ENCODE assay signal across 13 mouse cellular contexts in genomic region chr1:187836876-187837275, GRCm38 (mm10).
A peak's percentile ranks its signal among the peaks of the same experiment; 100 is the strongest.
DNase-seq lines count a peak whose midpoint lies in the region; ATAC-seq lines count a peak whose summit lies in the region.
"Had no signal": no experiment of that assay in that cellular context is flagged by ENCODE, and none has a peak within 500 bp of the region (broad histone marks: within the 10 kb centered on the region; RNA-seq: fewer than 3 reads in every experiment).

No protein-coding gene starts in this region.

- H3K9me3 ChIP-seq in forebrain, embryonic 12.5 days = no peaks in the 10 kb centered on the region
- H3K9me3 ChIP-seq in forebrain, embryonic 16.5 days (ENCODE audit: control insufficient read depth, low read length) = no peaks in the 10 kb centered on the region
- H3K9me3 ChIP-seq: liver, embryonic 15.5 days; midbrain, embryonic 13.5 days had no signal

- intact Hi-C loops in heart, postnatal 14 days (cut with DNase I) = no loop called here

- H3K27me3 ChIP-seq in forebrain, embryonic 12.5 days = peaks cover 8% of the 10 kb centered on the region; the same call in 1 of the 2 replicates
- peaks cover 6% of the 10 kb centered on the region for H3K27me3 ChIP-seq in forebrain, embryonic 16.5 days (replicated peaks; ENCODE audit: control insufficient read depth, insufficient read depth, low read length)
- H3K27me3 ChIP-seq: liver, embryonic 15.5 days; midbrain, embryonic 13.5 days had no signal

- 0 out of 2 replicates have a peak, but pooled peaks have one; percentile 23 for ATAC-seq in forebrain, embryonic 12.5 days (ENCODE audit: low FRiP score)
- ATAC-seq in forebrain, embryonic 16.5 days = no peak
- ATAC-seq: midbrain, embryonic 13.5 days had no signal

- no peak overlapping the region for H3K4me3 ChIP-seq in forebrain, embryonic 12.5 days (replicated peaks)
- no peak overlapping the region for H3K4me3 ChIP-seq in forebrain, embryonic 16.5 days (replicated peaks; ENCODE audit: low read length)
- H3K4me3 ChIP-seq: liver, embryonic 15.5 days; midbrain, embryonic 13.5 days had no signal

- DNase-seq in right cerebral cortex, postnatal 25 days = peak; percentile 17
- no peak for DNase-seq in right cerebral cortex, postnatal 10 days (ENCODE audit: low spot score in 2 of 2)
- DNase-seq in heart, postnatal 14 days = peak; percentile 16 to 42
- DNase-seq in layer of hippocampus, adult 8-10 months (ENCODE audit: low spot score in 2 of 2) = no peak
- no peak for DNase-seq in thymus, adult 18-20 months
- DNase-seq in spleen, postnatal 14 days (ENCODE audit: low spot score in 2 of 2) = no peak
- DNase-seq: adrenal gland, postnatal 10 days; cerebellum, adult 9-11 months had no signal

- H3K27ac ChIP-seq in forebrain, embryonic 12.5 days = no peak overlapping the region
- no peak overlapping the region for H3K27ac ChIP-seq in forebrain, embryonic 16.5 days (ENCODE audit: low read length)
- H3K27ac ChIP-seq: hindbrain, embryonic 14.5 days; liver, embryonic 15.5 days; midbrain, embryonic 13.5 days had no signal

- H3K4me2 ChIP-seq in forebrain, embryonic 12.5 days = 0 out of 2 replicates have a peak overlapping the region, but pooled peaks have one; percentile 4
- no peak overlapping the region for H3K4me2 ChIP-seq in forebrain, embryonic 16.5 days (ENCODE audit: low read length)
- H3K4me2 ChIP-seq: hindbrain, embryonic 14.5 days; liver, embryonic 15.5 days; midbrain, embryonic 13.5 days had no signal

- H3K36me3 ChIP-seq in forebrain, embryonic 12.5 days (replicated peaks) = no peaks in the 10 kb centered on the region
- H3K36me3 ChIP-seq in forebrain, embryonic 16.5 days (ENCODE audit: control insufficient read depth, insufficient read depth) = no peaks in the 10 kb centered on the region
- H3K36me3 ChIP-seq: liver, embryonic 15.5 days; midbrain, embryonic 13.5 days had no signal

- no peak overlapping the region for H3K9ac ChIP-seq in forebrain, embryonic 12.5 days
- no peak overlapping the region for H3K9ac ChIP-seq in forebrain, embryonic 16.5 days (replicated peaks; ENCODE audit: low read depth, low read length)
- H3K9ac ChIP-seq: hindbrain, embryonic 14.5 days; liver, embryonic 15.5 days; midbrain, embryonic 13.5 days had no signal

- 3% methylated on average over 7 of the region's 7 CpGs for WGBS in forebrain, embryonic 12.5 days
- 5% methylated on average over 7 of the region's 7 CpGs for WGBS in forebrain, embryonic 16.5 days

- peaks cover 12% of the 10 kb centered on the region for H3K4me1 ChIP-seq in forebrain, embryonic 12.5 days
- H3K4me1 ChIP-seq in forebrain, embryonic 16.5 days (replicated peaks; ENCODE audit: control insufficient read depth, insufficient read depth, low read length) = no peaks in the 10 kb centered on the region
- H3K4me1 ChIP-seq: liver, embryonic 15.5 days had no signal

Comparison
In these comparisons a context has a peak if more than half of its experiments do, and no peak if none do; other contexts are left out.
1. DNase-seq: peak in right cerebral cortex, postnatal 25 days (single experiment) and heart, postnatal 14 days (2 of 2); none in right cerebral cortex, postnatal 10 days (0 of 2), layer of hippocampus, adult 8-10 months (0 of 2), thymus, adult 18-20 months (0 of 2) and spleen, postnatal 14 days (0 of 2).